Mouse (Mus musculus) small intestine, adult 2 months (tissue): ENCODE data around the gene Srxn1.

Experiments used
- CTCF ChIP-seq: fragments of 200-500 bp; IDR thresholded peaks from 2 replicates; pipeline ENCODE4 v1.5.1; 2012; ENCODE audit warnings: low read depth, mild to moderate bottlenecking, control low read depth, inconsistent platforms, low read length, moderate library complexity, mixed read lengths; ENCODE audit not compliant: insufficient replicate concordance, insufficient read length; ENCODE audit errors: extremely low read depth
- POLR2A ChIP-seq: fragments of 200-500 bp; IDR thresholded peaks from 2 replicates; pipeline ENCODE4 v1.6.1; 2012; ENCODE audit warnings: low read depth, mild to moderate bottlenecking, control low read depth, inconsistent platforms, low read length, moderate library complexity

GRCm38 (mm10) chr2:152082456-152083285 lies 22.6 kb upstream of the Srxn1 start:
- TF ChIP-seq CTCF: no peak
- no peak for TF ChIP-seq POLR2A
